Mouse (Mus musculus): ENCODE results near the gene Synm. TPM values are rescaled to one million over a fixed set of nuclear protein-coding genes. Genes with fewer than 3 reads are reported as not detected.
A peak's percentile ranks its signal among the peaks of the same experiment; 100 is the strongest.

The Synm gene
- total RNA-seq, 1 experiment from 2014 or later, result 1.3 TPM

DNA sequence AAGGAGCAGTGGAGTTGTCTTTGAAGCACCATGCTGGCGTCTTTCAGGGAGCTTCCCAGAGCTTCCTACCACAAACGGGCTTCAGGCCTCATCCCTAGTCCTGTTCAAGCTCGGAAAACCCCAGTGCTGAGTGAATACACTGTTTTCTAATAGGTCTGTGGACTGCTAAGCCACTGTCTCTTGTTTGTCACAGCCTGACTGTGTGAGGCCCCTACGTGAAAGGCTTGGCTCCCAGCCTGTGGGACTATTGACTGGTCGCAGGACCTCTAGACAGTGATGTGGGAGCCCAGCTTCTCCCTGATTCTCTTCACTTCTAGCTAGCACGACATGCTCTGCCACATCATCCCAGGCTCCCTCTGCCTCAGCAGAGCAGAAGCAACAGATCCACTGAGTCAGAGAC is 51.4 kb downstream of the Synm start:
- ATAC-seq (replicated peaks; ENCODE audit: low read depth, poor library complexity, severe bottlenecking), result no peak

- no peak for ATAC-seq (replicated peaks; ENCODE audit: low read depth, poor library complexity, severe bottlenecking)
Measured at GRCm38 (mm10) chr7:67701252-67701914, 58.2 kb downstream of the Synm start.

DNA sequence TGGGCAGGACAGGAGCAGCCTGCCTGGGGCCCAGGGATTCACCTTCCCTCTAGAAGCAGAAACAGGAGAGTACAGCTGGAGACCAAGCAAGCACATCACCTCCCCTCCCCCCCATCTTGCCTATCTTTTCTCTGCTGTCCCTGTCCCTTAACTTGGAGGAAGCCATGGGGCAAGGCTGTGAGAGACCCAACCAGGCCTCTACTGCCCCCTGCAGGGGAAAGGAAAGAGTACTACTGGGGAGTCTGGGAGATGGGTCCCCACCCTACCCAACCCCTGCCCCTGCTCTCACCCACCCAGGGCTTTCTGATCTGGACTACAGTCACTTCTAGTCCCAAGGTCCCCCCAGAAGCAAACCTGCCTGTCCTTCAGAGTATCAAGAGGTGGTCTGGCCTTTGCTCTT is 58.7 kb downstream of the Synm start:
- ATAC-seq (replicated peaks; ENCODE audit: low read depth, poor library complexity, severe bottlenecking), result peak; percentile 79

GRCm38 (mm10) chr7:67699301-67699700 is 60.2 kb downstream of the Synm start:
- no peak for ATAC-seq (replicated peaks; ENCODE audit: low read depth, poor library complexity, severe bottlenecking)

- ATAC-seq (replicated peaks; ENCODE audit: low read depth, poor library complexity, severe bottlenecking), result no peak
Measured at GRCm38 (mm10) chr7:67697892-67698630, 61.5 kb downstream of the Synm start.

DNA sequence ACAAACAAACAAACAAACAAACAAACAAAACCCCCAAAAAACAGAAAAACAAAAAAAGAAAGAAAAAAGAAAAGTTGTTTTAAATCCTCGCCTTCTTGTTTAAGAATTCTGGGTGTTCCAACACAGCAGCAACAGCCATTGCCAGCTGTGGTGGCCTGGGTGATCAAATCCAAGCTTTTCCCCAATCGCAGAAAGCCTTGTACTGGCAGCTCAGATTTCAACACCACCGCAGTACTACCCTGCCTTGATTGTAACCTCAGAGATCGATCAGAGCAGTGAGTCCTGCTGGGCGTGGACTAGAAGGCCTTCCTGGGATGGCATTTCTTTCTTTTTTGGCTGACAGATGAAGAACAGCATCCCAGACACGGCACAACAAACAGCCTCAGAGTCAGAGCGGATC is 63.6 kb downstream of the Synm start:
- no peak for ATAC-seq (replicated peaks; ENCODE audit: low read depth, poor library complexity, severe bottlenecking)

- ATAC-seq (replicated peaks; ENCODE audit: low read depth, poor library complexity, severe bottlenecking), result no peak
Measured at GRCm38 (mm10) chr7:67692791-67693538, 66.6 kb downstream of the Synm start.

GRCm38 (mm10) chr7:67692141-67692540 is 67.4 kb downstream of the Synm start:
- ATAC-seq (replicated peaks; ENCODE audit: low read depth, poor library complexity, severe bottlenecking), result no peak

DNA sequence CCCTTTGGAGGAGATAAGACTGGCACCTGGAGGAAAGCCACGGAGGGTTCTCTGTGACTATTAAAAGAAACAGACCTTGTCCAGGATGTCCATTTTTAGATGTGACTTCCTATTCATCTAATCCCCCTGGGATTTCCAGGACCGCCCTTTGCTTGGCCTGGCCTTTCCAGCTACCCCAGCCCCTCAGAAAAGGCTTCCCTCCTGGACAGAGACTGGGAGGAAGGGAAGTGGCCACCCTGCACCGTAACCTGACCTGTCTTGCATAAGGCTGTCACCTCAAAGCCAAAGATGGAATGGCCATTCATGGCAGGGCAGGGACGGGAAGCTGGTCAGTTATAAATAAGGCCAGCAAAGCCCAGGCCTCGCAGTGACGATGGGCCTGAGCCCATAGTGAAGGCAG is 68.5 kb downstream of the Synm start:
- ATAC-seq (replicated peaks; ENCODE audit: low read depth, poor library complexity, severe bottlenecking), result no peak

DNA sequence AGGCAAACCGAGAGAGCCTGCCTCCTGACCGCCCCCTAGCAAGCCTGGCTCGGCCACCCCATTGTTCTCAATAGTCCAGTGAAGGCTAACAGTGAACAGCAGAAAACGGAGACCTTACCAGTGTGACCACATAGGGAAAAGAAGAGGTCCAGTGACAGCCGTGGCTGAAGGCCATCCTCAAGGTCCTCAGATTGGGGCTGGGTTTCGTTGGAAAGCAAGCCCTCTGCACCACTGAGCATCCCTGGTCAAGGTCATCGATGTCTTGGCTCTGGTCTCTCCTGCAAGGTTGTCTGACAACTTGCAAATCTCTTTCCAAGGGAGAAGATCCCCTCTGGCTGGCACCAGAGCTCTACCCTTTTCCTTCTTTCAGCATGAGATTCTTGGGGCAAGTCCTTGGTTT is 69.7 kb downstream of the Synm start:
- no peak for ATAC-seq (replicated peaks; ENCODE audit: low read depth, poor library complexity, severe bottlenecking)

- ATAC-seq (replicated peaks; ENCODE audit: low read depth, poor library complexity, severe bottlenecking), result no peak
Measured at GRCm38 (mm10) chr7:67688281-67688680, 71.3 kb downstream of the Synm start.

DNA sequence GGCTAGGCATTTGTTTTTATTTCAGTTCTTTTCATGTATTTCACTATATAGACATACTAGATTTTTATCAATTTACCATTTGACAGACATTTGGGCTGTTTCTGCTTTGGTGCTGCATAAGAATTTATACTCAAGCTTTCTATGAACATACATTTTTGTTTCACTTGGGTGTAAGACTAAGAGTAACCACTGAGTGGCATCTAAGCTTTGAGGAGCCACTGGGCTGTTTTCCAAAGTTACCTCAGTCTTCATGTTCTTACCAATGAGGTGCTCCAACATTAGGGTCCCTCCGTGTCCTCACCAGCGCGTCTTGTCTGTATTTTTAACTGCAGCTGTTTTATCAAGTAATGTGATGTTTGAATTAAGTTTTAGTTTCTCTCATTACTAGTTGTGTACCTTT is 73.0 kb downstream of the Synm start:
- no peak for ATAC-seq (replicated peaks; ENCODE audit: low read depth, poor library complexity, severe bottlenecking)

- ATAC-seq (replicated peaks; ENCODE audit: low read depth, poor library complexity, severe bottlenecking), result no peak
Measured at GRCm38 (mm10) chr7:67683006-67683405, 76.5 kb downstream of the Synm start.

GRCm38 (mm10) chr7:67681078-67681477 is 78.5 kb downstream of the Synm start:
- no peak for ATAC-seq (replicated peaks; ENCODE audit: low read depth, poor library complexity, severe bottlenecking)

Other genes with a start within 250 kb of the Synm start
- gene Lrrc28, start 114.5 kb downstream of the Synm start, total RNA-seq (2017), result 21.5 and 24.9 TPM in 2 replicates
- gene Ttc23, start 112.3 kb downstream of the Synm start, total RNA-seq (2017), result 1.8 and 2.0 TPM in 2 replicates
- gene Igf1r, start 193.1 kb upstream of the Synm start, total RNA-seq (2017), result 31.7 and 35.9 TPM in 2 replicates

All from common myeloid progenitor, adult 5-6 weeks (primary cell).